Mouse (Mus musculus) layer of hippocampus, postnatal 25 days (tissue): ENCODE data around the gene Scamp1. TPM values are rescaled to one million over a fixed set of nuclear protein-coding genes. Genes with fewer than 3 reads are reported as not detected.

Experiments used
- DNase-seq, 2 experiments: peaks; one replicate each; pipeline ENCODE4 v3.0.0; 2022; ENCODE audit warnings: mixed read lengths in 2 of 2, low spot score in 1 of 2; ENCODE audit errors: extremely low spot score in 1 of 2
- total RNA-seq, 2 experiments: library from RNA; stranded (reverse); gene quantifications; 2 replicates each; pipeline ENCODE4 v1.2.3; 2021

The Scamp1 gene
- total RNA-seq, 2 experiments from 2014 or later = 179 TPM

GRCm38 (mm10) chr13:94239488-94239887 is 46.2 kb downstream of the Scamp1 start:
- no peak for DNase-seq

GRCm38 (mm10) chr13:94231871-94232270 is 53.8 kb downstream of the Scamp1 start:
- no peak for DNase-seq

- DNase-seq = no peak
These were observed 60.6 kb downstream of the Scamp1 start for GRCm38 (mm10) chr13:94224717-94225705.

- DNase-seq = no peak
These were observed 62.0 kb downstream of the Scamp1 start for GRCm38 (mm10) chr13:94223609-94224008.

- DNase-seq = no peak
These were observed 72.9 kb downstream of the Scamp1 start for GRCm38 (mm10) chr13:94212716-94213115.

- no peak for DNase-seq
These were observed 73.5 kb downstream of the Scamp1 start for GRCm38 (mm10) chr13:94212179-94212578.

GRCm38 (mm10) chr13:94211236-94212119 is 74.2 kb downstream of the Scamp1 start:
- DNase-seq = no peak

- no peak for DNase-seq
These were observed 76.8 kb downstream of the Scamp1 start for GRCm38 (mm10) chr13:94208892-94209291.

- DNase-seq = no peak
These were observed 77.7 kb downstream of the Scamp1 start for GRCm38 (mm10) chr13:94207973-94208372.

- peak in 1 of 2 experiments; percentile 40 for DNase-seq
These were observed 80.4 kb downstream of the Scamp1 start for GRCm38 (mm10) chr13:94205234-94205633.

GRCm38 (mm10) chr13:94199829-94200228 is 85.8 kb downstream of the Scamp1 start:
- DNase-seq = no peak

GRCm38 (mm10) chr13:94198616-94199015 is 87.0 kb downstream of the Scamp1 start:
- DNase-seq = no peak

GRCm38 (mm10) chr13:94193227-94193626 is 92.4 kb downstream of the Scamp1 start:
- no peak for DNase-seq

- no peak for DNase-seq
These were observed 95.3 kb downstream of the Scamp1 start for GRCm38 (mm10) chr13:94190386-94190785.

GRCm38 (mm10) chr13:94188200-94189086 is 97.2 kb downstream of the Scamp1 start:
- no peak for DNase-seq

GRCm38 (mm10) chr13:94185631-94186030 is 100.0 kb downstream of the Scamp1 start:
- no peak for DNase-seq

- DNase-seq = no peak
These were observed 100.8 kb downstream of the Scamp1 start for GRCm38 (mm10) chr13:94184726-94185456.

- no peak for DNase-seq
These were observed 102.2 kb downstream of the Scamp1 start for GRCm38 (mm10) chr13:94183372-94184021.

GRCm38 (mm10) chr13:94182026-94182425 is 103.6 kb downstream of the Scamp1 start:
- no peak for DNase-seq
